Mouse (Mus musculus) stomach, postnatal 0 days (tissue): ENCODE data around the gene Arhgap31. TPM values are rescaled to one million over a fixed set of nuclear protein-coding genes. Genes with fewer than 3 reads are reported as not detected.
A peak's percentile ranks its signal among the peaks of the same experiment; 100 is the strongest.

ENCODE experiments used
- ATAC-seq: fragments of 200-750 bp; cut with Nextera tagmentation; 2 replicates; pipeline ENCODE4 v1.8.0; 2017; ENCODE audit not compliant: low FRiP score, low TSS enrichment
- DNase-seq: peaks from one replicate; pipeline ENCODE4 v3.0.0-alpha.2; 2016; ENCODE audit warnings: low spot score
- H3K27ac ChIP-seq: fragments of 300-500 bp; sonication (generic); replicated peaks from 2 replicates; pipeline ENCODE4 v1.5.1; 2014; ENCODE audit warnings: mild to moderate bottlenecking, control low read depth
- H3K27me3 ChIP-seq: fragments of 300-500 bp; sonication (generic); 2 replicates; pipeline ENCODE4 v1.6.1; 2014; ENCODE audit warnings: low read length; ENCODE audit not compliant: control insufficient read depth, insufficient read depth
- H3K36me3 ChIP-seq: fragments of 300-500 bp; sonication (generic); 2 replicates; pipeline ENCODE4 v1.6.1; 2014; ENCODE audit warnings: low read length, mixed read lengths; ENCODE audit not compliant: control insufficient read depth, insufficient read depth
- H3K4me1 ChIP-seq: fragments of 300-500 bp; sonication (generic); replicated peaks from 2 replicates; pipeline ENCODE4 v1.6.1; 2014; ENCODE audit warnings: antibody characterized with exemption; ENCODE audit not compliant: control insufficient read depth, insufficient read depth
- H3K4me2 ChIP-seq: fragments of 300-500 bp; sonication (generic); replicated peaks from 2 replicates; pipeline ENCODE4 v1.6.1; 2014; ENCODE audit warnings: low read depth, mild to moderate bottlenecking, control low read depth, moderate library complexity
- H3K4me3 ChIP-seq: fragments of 300-500 bp; sonication (generic); 2 replicates; pipeline ENCODE4 v1.5.1; 2014; ENCODE audit warnings: low read depth, low read length, control low read depth
- H3K9ac ChIP-seq: fragments of 300-500 bp; sonication (generic); 2 replicates; pipeline ENCODE4 v1.6.1; 2014; ENCODE audit warnings: mild to moderate bottlenecking, low read length, control low read depth, mixed read lengths
- H3K9me3 ChIP-seq: fragments of 300-500 bp; sonication (generic); 2 replicates; pipeline ENCODE4 v1.6.1; 2016; ENCODE audit warnings: low read length; ENCODE audit not compliant: control insufficient read depth
- CTCF ChIP-seq: IDR thresholded peaks from 2 replicates; pipeline ENCODE4 v1.5.1; 2016; ENCODE audit warnings: antibody characterized with exemption, low read depth, mild to moderate bottlenecking, moderate library complexity
- EP300 ChIP-seq: optimal IDR thresholded peaks from 2 replicates; pipeline ENCODE3; 2016; ENCODE audit warnings: antibody characterized with exemption
- WGBS: fragments of 180-500 bp; shearing (Covaris S2); extraction: QIAGEN DNeasy Blood & Tissue Kit; methylation state at CpG from one replicate; pipeline ENCODE4 v1.1.7; 2014; 5-methylcytosine and 5-hydroxymethylcytosine counted together
- polyA plus RNA-seq: library from polyadenylated mRNA; unstranded; fragments of >200 nt; fragmentation: Nextera tagmentation; extraction: Ambion mirVana; gene quantifications from 2 replicates; pipeline ENCODE4 v1.2.1, GENCODE M21; 2015

Arhgap31 gene
- polyA plus RNA-seq, 1 experiment from 2014 or later = 3.1 TPM

DNA sequence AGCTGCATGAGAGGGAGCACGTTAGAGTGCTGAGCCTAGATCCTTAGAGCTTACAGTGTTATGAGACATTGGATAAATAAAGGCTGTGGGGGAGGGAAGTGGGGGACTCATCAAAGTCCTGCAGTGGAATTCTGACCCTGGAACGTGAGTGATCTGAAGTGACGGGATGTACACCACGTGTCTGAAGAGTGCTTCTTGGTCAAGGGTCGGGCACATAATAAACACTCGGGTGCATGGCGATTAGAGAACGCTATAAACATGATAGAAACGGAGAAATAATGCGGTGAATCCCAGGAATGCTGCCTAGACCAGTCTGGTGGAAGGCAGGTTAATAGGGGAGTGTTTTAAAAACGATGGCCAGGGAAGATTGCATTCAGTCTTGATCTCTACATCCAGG lies 63.6 kb downstream of the Arhgap31 start:
- 26% methylated on average over 11 of the region's 11 CpGs for WGBS
- Histone ChIP-seq H3K9ac (no peak overlapping the region), H3K9me3 (no peaks in the 10 kb centered on the region), H3K27ac (0 out of 2 replicates have a peak overlapping the region, but pooled peaks have one; percentile 5), H3K36me3 (no peaks in the 10 kb centered on the region), H3K4me2 (peak overlapping the region; percentile 23; the same call in 1 of the 2 replicates), H3K4me3 (no peak overlapping the region), H3K27me3 (no peaks in the 10 kb centered on the region), H3K4me1 (peaks cover 12% of the 10 kb centered on the region; the same call in 1 of the 2 replicates)
- DNase-seq (no peak), ATAC-seq (no peak)
- TF ChIP-seq EP300 (no peak), CTCF (no peak)

DNA sequence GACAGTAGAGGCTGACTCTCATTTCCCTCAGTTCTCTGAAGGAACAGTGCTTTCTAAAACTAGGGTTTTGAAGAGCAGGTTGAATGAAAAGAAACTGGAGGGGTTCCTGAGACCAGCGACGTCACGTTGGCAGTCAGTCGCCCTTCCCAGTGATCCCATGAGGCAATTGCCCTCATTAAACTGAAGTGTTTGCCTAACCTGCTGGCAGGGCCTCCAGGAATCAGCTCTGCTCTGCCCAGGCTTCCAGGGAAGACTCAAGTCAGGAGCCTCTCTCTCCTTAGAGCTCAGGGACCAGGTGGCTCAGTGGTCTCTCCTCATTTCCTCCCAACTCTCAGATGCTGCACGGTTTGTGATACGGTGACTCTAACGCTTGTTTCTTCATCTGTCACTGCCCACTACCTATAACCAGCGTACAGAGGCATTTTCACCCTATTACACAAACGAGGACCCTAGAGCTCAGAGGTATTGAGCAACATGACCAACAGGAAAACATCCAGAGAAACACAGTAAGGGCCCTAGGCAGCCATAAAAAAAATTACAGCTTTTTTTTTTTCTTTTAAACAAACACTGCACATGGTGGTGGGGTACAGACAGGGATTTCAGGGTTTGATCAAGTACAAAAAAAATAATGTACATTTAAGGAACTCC lies 64.2 kb downstream of the Arhgap31 start:
- no peak overlapping the region for H3K4me2 ChIP-seq
- ATAC-seq = no peak
- H3K9ac ChIP-seq = no peak overlapping the region
- WGBS = 58% methylated on average over 9 of the region's 9 CpGs
- TF ChIP-seq EP300 (no peak), CTCF (no peak)
- peaks cover 9% of the 10 kb centered on the region; the same call in 1 of the 2 replicates for H3K4me1 ChIP-seq
- H3K27ac ChIP-seq = peak overlapping the region; percentile 5; the same call in 1 of the 2 replicates
- DNase-seq = no peak
- no peaks in the 10 kb centered on the region for H3K9me3 ChIP-seq
- no peak overlapping the region for H3K4me3 ChIP-seq
- no peaks in the 10 kb centered on the region for H3K27me3 ChIP-seq
- no peaks in the 10 kb centered on the region for H3K36me3 ChIP-seq

DNA sequence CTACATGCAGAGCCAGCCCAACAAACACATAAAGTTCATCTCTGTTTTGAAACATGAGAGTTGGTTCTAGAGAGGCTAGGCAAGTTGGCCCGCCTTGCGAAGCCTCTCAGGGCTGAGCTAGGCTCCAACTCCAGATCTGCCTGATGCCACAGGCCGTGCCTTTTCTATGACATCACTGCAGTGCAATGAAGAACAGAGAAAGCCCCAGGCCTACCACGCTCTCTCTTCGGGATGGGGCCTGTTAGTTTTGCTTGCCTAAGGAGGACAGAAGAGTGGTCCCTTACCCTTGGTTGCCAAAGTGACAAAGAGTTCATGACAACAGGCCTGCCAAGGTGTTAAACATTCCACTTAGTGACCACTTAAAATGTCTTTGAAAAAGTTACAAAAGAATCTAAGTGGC lies 64.9 kb downstream of the Arhgap31 start:
- Histone ChIP-seq H3K4me1 (peaks cover 4% of the 10 kb centered on the region; the same call in 1 of the 2 replicates), H3K4me3 (no peak overlapping the region), H3K27ac (no peak overlapping the region), H3K36me3 (no peaks in the 10 kb centered on the region), H3K9me3 (no peaks in the 10 kb centered on the region), H3K27me3 (no peaks in the 10 kb centered on the region), H3K9ac (no peak overlapping the region), H3K4me2 (no peak overlapping the region)
- no peak for DNase-seq
- no peak for ATAC-seq
- no peak for TF ChIP-seq CTCF
- TF ChIP-seq EP300 = no peak
- 79% methylated on average over 5 of the region's 5 CpGs for WGBS

GRCm38 (mm10) chr16:38644455-38644854 lies 68.6 kb downstream of the Arhgap31 start:
- H3K9ac ChIP-seq = no peak overlapping the region
- DNase-seq (no peak), ATAC-seq (no peak)
- 61% methylated on average over 2 of the region's 2 CpGs for WGBS
- H3K27me3 ChIP-seq = no peaks in the 10 kb centered on the region
- H3K4me2 ChIP-seq = no peak overlapping the region
- H3K4me3 ChIP-seq = no peak overlapping the region
- H3K4me1 ChIP-seq = peaks cover 4% of the 10 kb centered on the region; the same call in 1 of the 2 replicates
- no peak overlapping the region for H3K27ac ChIP-seq
- 0 out of 2 replicates have a peak, but pooled peaks cover 4% of the 10 kb centered on the region for H3K36me3 ChIP-seq
- TF ChIP-seq EP300 (no peak), CTCF (no peak)
- no peaks in the 10 kb centered on the region for H3K9me3 ChIP-seq

- Histone ChIP-seq H3K4me1 (no peaks in the 10 kb centered on the region), H3K4me2 (no peak overlapping the region), H3K9me3 (no peaks in the 10 kb centered on the region), H3K36me3 (0 out of 2 replicates have a peak, but pooled peaks cover 4% of the 10 kb centered on the region), H3K27ac (no peak overlapping the region), H3K4me3 (no peak overlapping the region), H3K27me3 (no peaks in the 10 kb centered on the region), H3K9ac (no peak overlapping the region)
- 68% methylated on average over 10 of the region's 10 CpGs for WGBS
- DNase-seq = no peak
- ATAC-seq = no peak
- TF ChIP-seq EP300 (no peak), CTCF (no peak)
Observed at GRCm38 (mm10) chr16:38637085-38637484, 76.0 kb downstream of the Arhgap31 start.

- no peak for DNase-seq
- Histone ChIP-seq H3K27me3 (no peaks in the 10 kb centered on the region), H3K4me3 (no peak overlapping the region), H3K9me3 (no peaks in the 10 kb centered on the region), H3K9ac (no peak overlapping the region), H3K27ac (no peak overlapping the region), H3K36me3 (0 out of 2 replicates have a peak, but pooled peaks cover 4% of the 10 kb centered on the region), H3K4me1 (no peaks in the 10 kb centered on the region), H3K4me2 (no peak overlapping the region)
- TF ChIP-seq EP300 (no peak), CTCF (no peak)
- no peak for ATAC-seq
- 62% methylated on average over 9 of the region's 9 CpGs for WGBS
Observed at GRCm38 (mm10) chr16:38636682-38637081, 76.4 kb downstream of the Arhgap31 start.
